Mouse (Mus musculus) frontal cortex, postnatal 36 days (tissue): ENCODE results near the gene Gm10197.

ENCODE experiments used
- DNase-seq, 2 experiments: peaks; one replicate each; pipeline ENCODE4 v3.0.0; 2022; ENCODE audit warnings: low spot score in 2 of 2

The Gm10197 gene

GRCm38 (mm10) chr19:53359160-53360033 is 12.2 kb downstream of the Gm10197 start:
- DNase-seq: no peak

- DNase-seq: no peak
These were observed 16.5 kb downstream of the Gm10197 start for GRCm38 (mm10) chr19:53355065-53355464.

GRCm38 (mm10) chr19:53354271-53355000 is 17.1 kb downstream of the Gm10197 start:
- no peak for DNase-seq

GRCm38 (mm10) chr19:53353864-53354263 is 17.7 kb downstream of the Gm10197 start:
- peak in 1 of 2 experiments; percentile 63 for DNase-seq

- no peak for DNase-seq
These were observed 25.8 kb downstream of the Gm10197 start for GRCm38 (mm10) chr19:53345766-53346165.

- no peak for DNase-seq
These were observed 27.5 kb downstream of the Gm10197 start for GRCm38 (mm10) chr19:53344062-53344461.

- DNase-seq: no peak
These were observed 28.2 kb downstream of the Gm10197 start for GRCm38 (mm10) chr19:53343174-53343881.

- no peak for DNase-seq
These were observed 31.1 kb downstream of the Gm10197 start for GRCm38 (mm10) chr19:53340423-53340822.

GRCm38 (mm10) chr19:53335241-53335640 is 36.3 kb downstream of the Gm10197 start:
- DNase-seq: no peak

- DNase-seq: no peak
These were observed 37.8 kb downstream of the Gm10197 start for GRCm38 (mm10) chr19:53333730-53334129.

- no peak for DNase-seq
These were observed 39.6 kb downstream of the Gm10197 start for GRCm38 (mm10) chr19:53331882-53332500.

GRCm38 (mm10) chr19:53329992-53330381 is 41.6 kb downstream of the Gm10197 start:
- peak; percentile 62 to 74 for DNase-seq

GRCm38 (mm10) chr19:53329221-53329991 is 42.2 kb downstream of the Gm10197 start:
- DNase-seq: peak; percentile 85 to 87

GRCm38 (mm10) chr19:53328116-53328515 is 43.5 kb downstream of the Gm10197 start:
- DNase-seq: no peak

- peak; percentile 72 to 88 for DNase-seq
These were observed 45.8 kb downstream of the Gm10197 start for GRCm38 (mm10) chr19:53325578-53326295.

- no peak for DNase-seq
These were observed 46.7 kb downstream of the Gm10197 start for GRCm38 (mm10) chr19:53324866-53325265.

- no peak for DNase-seq
These were observed 49.0 kb downstream of the Gm10197 start for GRCm38 (mm10) chr19:53322438-53323048.
